Mouse (Mus musculus): ENCODE measurements around the gene Cldn18. TPM values are rescaled to one million over a fixed set of nuclear protein-coding genes. Genes with fewer than 3 reads are reported as not detected.

The Cldn18 gene
- polyA plus RNA-seq, 1 experiment from 2014 or later, result 362 TPM

DNA sequence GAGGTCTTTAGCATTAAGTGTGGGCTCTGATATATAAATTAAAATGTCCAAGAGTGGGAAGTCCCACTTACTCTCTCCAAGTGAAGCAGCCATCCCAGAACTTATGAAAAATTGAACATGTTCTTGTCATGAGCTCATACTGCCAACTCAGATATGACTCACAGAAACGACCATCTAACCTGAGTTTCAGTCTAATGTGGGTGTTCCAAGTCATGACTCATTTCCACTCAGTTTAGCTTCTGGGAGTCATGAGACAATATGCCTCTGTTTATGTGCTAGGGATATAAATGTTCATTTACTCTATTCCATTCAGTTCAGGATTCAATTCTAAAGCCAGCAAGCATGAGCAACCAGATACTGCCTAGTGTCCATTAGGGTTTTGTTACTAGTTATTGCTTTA is 2.9 kb upstream of the Cldn18 start:
- no peak for ATAC-seq (ENCODE audit: insufficient read depth, low FRiP score)
- 22% methylated on average over 1 of the region's 1 CpGs for whole genome bisulfite sequencing
- H3K4me3 ChIP-seq (replicated peaks; ENCODE audit: low read length), result no peak overlapping the region
- no peak overlapping the region for H3K27ac ChIP-seq (ENCODE audit: low read length)
- no peaks in the 10 kb centered on the region for H3K4me1 ChIP-seq (ENCODE audit: control insufficient read depth, insufficient read depth, low read length)
- no peak overlapping the region for H3K4me2 ChIP-seq (ENCODE audit: low read depth, low read length)
- no peaks in the 10 kb centered on the region for H3K9me3 ChIP-seq (replicated peaks; ENCODE audit: control insufficient read depth, low read length)
- no peaks in the 10 kb centered on the region for H3K36me3 ChIP-seq (ENCODE audit: control insufficient read depth, insufficient read depth, low read length)
- H3K27me3 ChIP-seq (ENCODE audit: control insufficient read depth, insufficient read depth, low read length), result no peaks in the 10 kb centered on the region
- H3K9ac ChIP-seq (ENCODE audit: low read length), result no peak overlapping the region

DNA sequence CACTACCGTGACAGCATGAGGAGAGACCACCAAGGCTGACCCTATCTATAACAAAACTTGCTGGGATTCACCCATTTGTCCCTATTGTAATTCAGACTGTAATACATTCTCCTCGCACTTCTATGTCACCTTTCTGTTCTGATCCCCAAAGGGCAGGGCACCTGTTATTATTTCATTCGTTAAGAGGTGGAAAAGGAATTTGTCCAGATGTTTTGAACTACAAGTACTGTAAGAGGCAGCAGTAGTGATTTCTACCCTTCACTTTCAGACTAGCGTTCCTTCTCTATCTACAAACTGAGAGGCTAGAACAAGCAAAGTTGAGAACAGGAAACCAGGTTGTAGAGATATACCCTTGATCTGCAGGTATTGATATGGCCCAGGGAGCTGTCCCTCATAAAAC is 6.8 kb downstream of the Cldn18 start:
- Histone ChIP-seq H3K9me3 (replicated peaks; ENCODE audit: control insufficient read depth, low read length) (no peaks in the 10 kb centered on the region), H3K4me3 (replicated peaks; ENCODE audit: low read length) (peak overlapping the region; percentile 34), H3K36me3 (ENCODE audit: control insufficient read depth, insufficient read depth, low read length) (no peaks in the 10 kb centered on the region), H3K27me3 (ENCODE audit: control insufficient read depth, insufficient read depth, low read length) (no peaks in the 10 kb centered on the region), H3K27ac (ENCODE audit: low read length) (peak overlapping the region; percentile 82), H3K9ac (ENCODE audit: low read length) (0 out of 2 replicates have a peak overlapping the region, but pooled peaks have one; percentile 11), H3K4me1 (ENCODE audit: control insufficient read depth, insufficient read depth, low read length) (no peaks in the 10 kb centered on the region), H3K4me2 (ENCODE audit: low read depth, low read length) (no peak overlapping the region)
- no peak for ATAC-seq (ENCODE audit: insufficient read depth, low FRiP score)
- WGBS, result 61% methylated on average over 4 of the region's 4 CpGs

DNA sequence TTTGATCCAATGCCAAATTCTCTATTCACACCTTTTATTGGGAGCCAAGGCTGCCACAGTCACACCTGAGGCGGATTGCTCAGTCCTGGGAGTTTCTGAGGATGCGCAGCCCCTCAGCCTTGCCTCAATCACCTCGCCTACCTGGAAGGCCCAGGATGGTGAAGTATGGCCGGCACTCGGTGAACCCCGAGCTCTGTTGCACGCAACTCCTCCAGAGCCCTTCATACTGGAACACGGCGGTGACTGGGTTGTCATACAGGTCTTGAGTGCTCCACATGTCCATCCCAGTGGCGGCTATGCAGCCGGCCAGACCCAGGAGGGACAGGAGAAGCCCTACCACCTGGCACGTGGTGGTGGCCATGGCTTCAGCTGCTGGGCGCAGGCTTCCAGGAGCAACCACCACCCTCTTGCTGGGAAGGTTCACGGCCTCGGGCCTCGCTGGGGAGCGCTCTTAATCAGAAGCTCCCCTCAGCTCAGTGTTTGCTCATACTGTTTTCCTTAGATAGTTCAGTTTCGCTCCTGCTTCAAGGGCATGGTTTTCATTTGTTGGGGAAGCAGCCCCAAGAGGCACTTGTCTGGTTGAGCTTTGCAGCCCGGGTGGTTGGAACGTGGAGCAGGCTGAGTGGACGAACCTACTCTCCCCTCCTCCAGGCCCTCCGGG is 7.3 kb downstream of the Cldn18 start:
- H3K27me3 ChIP-seq (ENCODE audit: control insufficient read depth, insufficient read depth, low read length), result no peaks in the 10 kb centered on the region
- no peaks in the 10 kb centered on the region for H3K4me1 ChIP-seq (ENCODE audit: control insufficient read depth, insufficient read depth, low read length)
- peak overlapping the region; percentile 34 for H3K4me3 ChIP-seq (replicated peaks; ENCODE audit: low read length)
- ATAC-seq (ENCODE audit: insufficient read depth, low FRiP score), result peak; percentile 88
- no peaks in the 10 kb centered on the region for H3K36me3 ChIP-seq (ENCODE audit: control insufficient read depth, insufficient read depth, low read length)
- 72% methylated on average over 22 of the region's 22 CpGs for WGBS
- H3K9ac ChIP-seq (ENCODE audit: low read length), result peak overlapping the region; percentile 60
- H3K9me3 ChIP-seq (replicated peaks; ENCODE audit: control insufficient read depth, low read length), result no peaks in the 10 kb centered on the region
- H3K27ac ChIP-seq (ENCODE audit: low read length), result peak overlapping the region; percentile 82
- peak overlapping the region; percentile 42; the same call in 1 of the 2 replicates for H3K4me2 ChIP-seq (ENCODE audit: low read depth, low read length)

DNA sequence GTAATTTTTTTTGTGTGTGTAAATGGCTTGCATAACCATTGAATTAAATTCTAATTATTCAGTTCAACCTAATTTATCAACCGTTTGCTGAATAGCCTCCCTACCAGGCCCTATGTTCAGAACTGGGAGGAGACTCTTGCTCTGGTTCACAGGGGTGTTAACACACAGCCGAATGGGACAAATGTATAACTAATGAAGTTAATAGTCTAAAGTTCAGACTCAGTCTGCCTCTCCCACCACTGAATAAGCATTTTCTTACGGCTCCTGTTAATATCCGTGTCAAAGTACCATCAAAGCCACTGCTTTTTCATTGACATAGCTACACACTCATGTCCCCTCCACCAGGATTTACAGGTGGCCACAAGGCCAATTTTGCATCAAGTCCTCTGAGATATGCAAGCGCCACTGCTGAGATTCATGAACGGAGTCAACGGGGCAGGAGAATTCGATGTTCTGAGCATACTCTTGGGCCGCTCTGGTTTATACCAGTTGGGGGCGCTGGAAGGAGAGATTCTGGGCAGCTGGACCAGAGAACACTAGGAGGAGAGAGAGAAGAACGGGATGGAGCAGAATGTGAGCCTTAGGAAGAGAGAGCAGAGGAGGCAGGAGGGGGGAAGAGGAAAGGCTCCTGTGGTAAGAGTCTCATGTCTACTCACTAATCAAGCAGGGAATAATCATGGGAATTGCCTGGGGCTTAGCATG is 9.5 kb downstream of the Cldn18 start:
- Histone ChIP-seq H3K4me1 (ENCODE audit: control insufficient read depth, insufficient read depth, low read length) (0 out of 2 replicates have a peak, but pooled peaks cover 5% of the 10 kb centered on the region), H3K4me3 (replicated peaks; ENCODE audit: low read length) (no peak overlapping the region; the same call in 1 of the 2 replicates), H3K9me3 (replicated peaks; ENCODE audit: control insufficient read depth, low read length) (no peaks in the 10 kb centered on the region), H3K36me3 (ENCODE audit: control insufficient read depth, insufficient read depth, low read length) (no peaks in the 10 kb centered on the region), H3K9ac (ENCODE audit: low read length) (no peak overlapping the region), H3K27me3 (ENCODE audit: control insufficient read depth, insufficient read depth, low read length) (no peaks in the 10 kb centered on the region), H3K4me2 (ENCODE audit: low read depth, low read length) (peak overlapping the region; percentile 40; the same call in 1 of the 2 replicates), H3K27ac (ENCODE audit: low read length) (peak overlapping the region; percentile 21; the same call in 1 of the 2 replicates)
- no peak for ATAC-seq (ENCODE audit: insufficient read depth, low FRiP score)
- WGBS, result 58% methylated on average over 11 of the region's 11 CpGs

DNA sequence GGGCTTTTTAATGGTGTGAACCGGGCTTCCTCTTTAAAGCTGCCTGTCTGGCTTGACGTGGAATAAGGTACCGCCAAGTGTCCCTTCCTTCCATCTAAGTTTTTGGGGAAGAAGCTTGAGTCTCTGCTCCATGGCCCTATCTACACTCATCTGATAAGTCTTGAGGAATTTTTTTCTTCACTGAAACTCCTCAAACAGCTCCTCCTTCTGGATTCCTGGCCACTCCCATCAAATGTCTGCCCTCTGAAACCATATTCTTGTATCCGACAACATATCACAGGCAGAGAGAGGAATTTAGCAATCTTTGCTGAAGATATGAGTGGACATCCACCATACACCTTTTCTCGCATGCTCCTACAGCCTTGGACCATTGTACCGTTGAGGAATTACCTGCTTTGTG is 10.8 kb downstream of the Cldn18 start:
- Histone ChIP-seq H3K27me3 (ENCODE audit: control insufficient read depth, insufficient read depth, low read length) (no peaks in the 10 kb centered on the region), H3K9ac (ENCODE audit: low read length) (no peak overlapping the region), H3K27ac (ENCODE audit: low read length) (no peak overlapping the region), H3K36me3 (ENCODE audit: control insufficient read depth, insufficient read depth, low read length) (no peaks in the 10 kb centered on the region), H3K4me3 (replicated peaks; ENCODE audit: low read length) (no peak overlapping the region), H3K9me3 (replicated peaks; ENCODE audit: control insufficient read depth, low read length) (no peaks in the 10 kb centered on the region), H3K4me1 (ENCODE audit: control insufficient read depth, insufficient read depth, low read length) (0 out of 2 replicates have a peak, but pooled peaks cover 5% of the 10 kb centered on the region), H3K4me2 (ENCODE audit: low read depth, low read length) (no peak overlapping the region)
- WGBS, result 84% methylated on average over 6 of the region's 6 CpGs
- no peak for ATAC-seq (ENCODE audit: insufficient read depth, low FRiP score)

DNA sequence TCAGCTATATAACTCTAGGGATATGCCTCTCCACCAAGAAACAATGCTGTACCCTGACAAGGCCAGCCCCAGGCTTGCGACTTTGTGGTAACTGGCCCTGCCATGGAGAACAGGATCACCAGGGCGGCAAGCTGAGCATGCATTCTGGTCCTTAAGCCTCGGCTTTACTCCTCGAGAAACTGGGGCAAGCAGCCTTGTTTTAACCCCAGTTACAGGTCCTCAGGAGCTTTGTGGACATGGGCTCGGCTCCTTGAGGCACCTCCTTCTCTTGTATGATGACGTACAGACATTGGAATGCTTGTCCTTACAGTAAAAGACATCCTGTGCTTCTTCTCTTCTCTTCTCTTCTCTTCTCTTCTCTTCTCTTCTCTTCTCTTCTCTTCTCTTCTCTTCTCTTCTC is 13.4 kb downstream of the Cldn18 start:
- 69% methylated on average over 6 of the region's 6 CpGs for WGBS
- H3K4me3 ChIP-seq (replicated peaks; ENCODE audit: low read length), result no peak overlapping the region
- ATAC-seq (ENCODE audit: insufficient read depth, low FRiP score), result no peak
- H3K4me2 ChIP-seq (ENCODE audit: low read depth, low read length), result no peak overlapping the region
- no peaks in the 10 kb centered on the region for H3K36me3 ChIP-seq (ENCODE audit: control insufficient read depth, insufficient read depth, low read length)
- H3K4me1 ChIP-seq (ENCODE audit: control insufficient read depth, insufficient read depth, low read length), result 0 out of 2 replicates have a peak, but pooled peaks cover 5% of the 10 kb centered on the region
- no peaks in the 10 kb centered on the region for H3K27me3 ChIP-seq (ENCODE audit: control insufficient read depth, insufficient read depth, low read length)
- H3K9ac ChIP-seq (ENCODE audit: low read length), result no peak overlapping the region
- no peaks in the 10 kb centered on the region for H3K9me3 ChIP-seq (replicated peaks; ENCODE audit: control insufficient read depth, low read length)
- peak overlapping the region; percentile 28 for H3K27ac ChIP-seq (ENCODE audit: low read length)

DNA sequence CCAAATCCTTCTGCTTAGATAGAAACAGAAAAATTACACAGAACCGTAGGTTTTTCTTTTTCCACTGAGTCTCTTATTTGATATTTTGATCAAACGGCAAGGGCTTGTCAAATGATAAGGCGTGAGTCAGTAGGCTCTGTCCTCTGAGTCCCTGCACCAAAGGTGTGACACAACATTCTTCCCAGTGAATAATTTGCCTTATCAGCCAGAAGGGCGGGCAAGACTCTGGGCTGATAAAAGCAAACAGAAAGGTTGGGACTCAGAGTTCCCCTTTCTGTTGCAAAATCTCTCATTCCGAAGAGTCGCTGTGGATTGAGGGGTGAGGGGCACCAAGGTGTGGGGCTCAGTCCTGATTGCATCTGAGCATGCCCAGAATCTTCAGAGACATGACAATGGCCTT is 14.9 kb downstream of the Cldn18 start:
- Histone ChIP-seq H3K4me1 (ENCODE audit: control insufficient read depth, insufficient read depth, low read length) (0 out of 2 replicates have a peak, but pooled peaks cover 5% of the 10 kb centered on the region), H3K4me2 (ENCODE audit: low read depth, low read length) (no peak overlapping the region), H3K9ac (ENCODE audit: low read length) (no peak overlapping the region), H3K27me3 (ENCODE audit: control insufficient read depth, insufficient read depth, low read length) (no peaks in the 10 kb centered on the region), H3K4me3 (replicated peaks; ENCODE audit: low read length) (no peak overlapping the region), H3K9me3 (replicated peaks; ENCODE audit: control insufficient read depth, low read length) (no peaks in the 10 kb centered on the region), H3K36me3 (ENCODE audit: control insufficient read depth, insufficient read depth, low read length) (no peaks in the 10 kb centered on the region), H3K27ac (ENCODE audit: low read length) (peak overlapping the region; percentile 48)
- ATAC-seq (ENCODE audit: insufficient read depth, low FRiP score), result peak; percentile 59; the same call in 1 of the 2 replicates
- 51% methylated on average over 6 of the region's 6 CpGs for WGBS

DNA sequence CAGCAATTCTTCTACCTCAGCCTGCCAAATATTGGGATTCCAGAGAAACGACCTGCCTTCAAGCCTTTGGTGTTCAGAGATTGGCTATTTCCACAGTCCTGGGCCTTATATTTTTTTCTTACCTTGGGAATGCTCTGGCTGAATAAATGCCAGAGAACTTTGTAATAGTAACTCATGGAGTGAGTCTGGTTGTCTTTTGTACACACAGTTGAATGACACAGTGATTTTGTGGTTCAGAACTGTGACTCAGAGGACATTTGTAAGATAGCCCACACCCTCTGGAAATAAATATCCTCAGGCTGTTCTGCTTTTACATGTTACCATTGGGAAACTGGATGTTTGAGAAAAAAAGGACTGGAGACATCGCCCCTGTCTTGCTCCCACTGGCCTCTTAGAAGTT is 15.9 kb downstream of the Cldn18 start:
- Histone ChIP-seq H3K4me1 (ENCODE audit: control insufficient read depth, insufficient read depth, low read length) (0 out of 2 replicates have a peak, but pooled peaks cover 5% of the 10 kb centered on the region), H3K27me3 (ENCODE audit: control insufficient read depth, insufficient read depth, low read length) (no peaks in the 10 kb centered on the region), H3K4me3 (replicated peaks; ENCODE audit: low read length) (no peak overlapping the region), H3K9me3 (replicated peaks; ENCODE audit: control insufficient read depth, low read length) (no peaks in the 10 kb centered on the region), H3K4me2 (ENCODE audit: low read depth, low read length) (no peak overlapping the region), H3K9ac (ENCODE audit: low read length) (no peak overlapping the region), H3K27ac (ENCODE audit: low read length) (no peak overlapping the region), H3K36me3 (ENCODE audit: control insufficient read depth, insufficient read depth, low read length) (no peaks in the 10 kb centered on the region)
- no peak for ATAC-seq (ENCODE audit: insufficient read depth, low FRiP score)
- 81% methylated on average over 2 of the region's 2 CpGs for WGBS

DNA sequence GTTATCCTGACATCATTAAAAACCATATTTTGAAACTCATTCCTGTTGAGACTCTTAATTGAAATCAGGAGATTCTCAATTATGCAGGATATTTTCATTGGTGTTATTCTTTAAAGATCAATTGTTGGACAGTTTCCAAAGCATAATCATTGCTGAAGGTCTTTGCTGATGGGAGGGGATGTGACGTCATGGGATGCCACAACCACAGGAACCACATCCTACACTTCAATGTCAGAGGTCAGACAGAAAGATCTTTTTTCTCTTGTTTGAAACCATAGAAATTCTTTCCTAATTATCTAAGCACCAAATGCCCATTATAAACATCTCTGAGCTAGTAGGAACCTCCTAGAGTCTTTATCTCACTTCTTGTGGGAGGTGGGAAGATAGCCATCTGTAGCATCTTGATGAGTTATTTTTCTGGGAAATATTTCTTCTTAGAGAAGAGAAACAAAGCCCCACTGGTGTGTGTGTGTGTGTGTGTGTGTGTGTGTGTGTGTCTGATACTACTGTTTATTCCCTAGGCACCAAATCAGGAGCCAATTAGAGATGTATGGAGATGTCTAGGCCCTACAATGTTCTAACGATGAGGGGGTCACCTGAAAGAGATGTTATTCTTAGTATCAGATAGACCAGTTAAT is 17.2 kb downstream of the Cldn18 start:
- H3K9me3 ChIP-seq (replicated peaks; ENCODE audit: control insufficient read depth, low read length), result no peaks in the 10 kb centered on the region
- no peak overlapping the region for H3K9ac ChIP-seq (ENCODE audit: low read length)
- H3K27ac ChIP-seq (ENCODE audit: low read length), result no peak overlapping the region
- no peak overlapping the region for H3K4me3 ChIP-seq (replicated peaks; ENCODE audit: low read length)
- 0 out of 2 replicates have a peak, but pooled peaks cover 5% of the 10 kb centered on the region for H3K4me1 ChIP-seq (ENCODE audit: control insufficient read depth, insufficient read depth, low read length)
- no peaks in the 10 kb centered on the region for H3K36me3 ChIP-seq (ENCODE audit: control insufficient read depth, insufficient read depth, low read length)
- no peak for ATAC-seq (ENCODE audit: insufficient read depth, low FRiP score)
- H3K27me3 ChIP-seq (ENCODE audit: control insufficient read depth, insufficient read depth, low read length), result no peaks in the 10 kb centered on the region
- 76% methylated on average over 2 of the region's 2 CpGs for WGBS
- no peak overlapping the region for H3K4me2 ChIP-seq (ENCODE audit: low read depth, low read length)
